Mouse (Mus musculus): ENCODE results near the gene Gm614.

DNA sequence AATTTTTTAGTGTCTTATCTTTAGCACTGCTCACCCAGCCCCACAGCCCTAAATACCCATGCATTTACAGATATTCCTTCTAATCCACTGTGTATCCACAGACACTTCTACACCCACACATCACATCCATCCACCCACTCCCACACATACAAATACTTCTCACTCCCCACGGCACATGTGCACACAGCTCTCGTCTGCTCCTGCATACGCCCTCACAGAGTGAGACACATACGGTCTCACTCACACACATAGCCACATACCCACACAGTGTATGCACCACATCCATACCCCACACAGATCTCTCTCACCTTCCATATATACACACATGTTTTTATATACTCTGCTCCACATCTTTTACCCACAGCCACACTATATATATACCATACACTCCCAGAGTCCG, 45.5 kb upstream of the Gm614 start:
- TF ChIP-seq CTCF (IDR thresholded peaks at IDR 0.05; ENCODE audit: borderline replicate concordance, insufficient read depth, low read depth, low read length) = no peak
- no peak for TF ChIP-seq POLR2A (IDR thresholded peaks at IDR 0.05; ENCODE audit: borderline replicate concordance, insufficient read depth, low read length)
